Mouse (Mus musculus) adrenal gland, postnatal 4 days (tissue): ENCODE measurements around the gene Espn. TPM values are rescaled to one million over a fixed set of nuclear protein-coding genes. Genes with fewer than 3 reads are reported as not detected.

ENCODE experiments used
- DNase-seq, 2 experiments: peaks; one replicate each; pipeline ENCODE4 v3.0.0; 2021 to 2022; ENCODE audit warnings: low spot score in 2 of 2, mixed read lengths in 2 of 2
- total RNA-seq, 2 experiments: library from RNA; stranded (reverse); gene quantifications; 2 replicates each; pipeline ENCODE4 v1.2.3; 2021

Gene Espn
- total RNA-seq, 2 experiments from 2014 or later, result 1.0 to 5.1 TPM

GRCm38 (mm10) chr4:152072655-152073054, 79.5 kb downstream of the Espn start:
- DNase-seq, result no peak

- DNase-seq, result no peak
These were observed 80.0 kb downstream of the Espn start, which contains the start of gene Plekhg5 for GRCm38 (mm10) chr4:152072121-152072601. Plekhg5 (plus strand) TSS chr4:152072498.

- DNase-seq, result no peak
These were observed 81.4 kb downstream of the Espn start for GRCm38 (mm10) chr4:152070494-152071396.

Other genes with a start within 250 kb of the Espn start
- gene Dnajc11, start 218.7 kb downstream of the Espn start, total RNA-seq, result 10 to 100 TPM; 86.2 to 94.5 TPM
- gene Thap3, start 163.4 kb downstream of the Espn start, total RNA-seq, result 10 to 100 TPM; 35.6 to 41.8 TPM
- 10 to 100 TPM; 24.8 to 28.0 TPM for gene Phf13, start 156.1 kb downstream of the Espn start, total RNA-seq
- 10 to 100 TPM; 18.8 to 19.3 TPM for gene Klhl21, start 143.6 kb downstream of the Espn start, total RNA-seq
- gene Zbtb48, start 124.7 kb downstream of the Espn start, total RNA-seq, result 10 to 100 TPM; 16.8 to 17.0 TPM
- under 1 TPM; 0.25 to 0.37 TPM for gene Tas1r1, start 113.8 kb downstream of the Espn start, total RNA-seq
- gene Nol9, start 113.0 kb downstream of the Espn start, total RNA-seq, result 10 to 100 TPM; 22.5 to 23.4 TPM
- 10 to 100 TPM; 26.2 to 32.1 TPM for gene Plekhg5, start 79.9 kb downstream of the Espn start, total RNA-seq
- 1 to 10 TPM; 1.2 to 1.4 TPM for gene Tnfrsf25, start 36.4 kb downstream of the Espn start, total RNA-seq
- gene Hes2, start 6.5 kb upstream of the Espn start, total RNA-seq, result not detected
- 10 to 100 TPM; 39.1 to 44.4 TPM for gene Acot7, start 25.8 kb upstream of the Espn start, total RNA-seq
- gene Gpr153, start 121.9 kb upstream of the Espn start, total RNA-seq, result 10 to 100 TPM; 13.9 to 15.5 TPM
- gene Hes3, start 139.3 kb upstream of the Espn start, total RNA-seq, result not detected
- 10 to 100 TPM; 35.4 to 35.5 TPM for gene Icmt, start 144.9 kb upstream of the Espn start, total RNA-seq
- 1 to 10 TPM; 1.2 to 1.3 TPM for gene Rnf207, start 166.6 kb upstream of the Espn start, total RNA-seq
- 100 to 1,000 TPM; 608 to 640 TPM for gene Rpl22, start 173.4 kb upstream of the Espn start, total RNA-seq
- 10 to 100 TPM; 19.0 to 24.7 TPM for gene Chd5, start 186.3 kb upstream of the Espn start, total RNA-seq